Mouse (Mus musculus) small intestine, adult 2 months (tissue): ENCODE measurements around the gene Adgrg5.

Experiments used
- CTCF ChIP-seq: fragments of 200-500 bp; IDR thresholded peaks from 2 replicates; pipeline ENCODE4 v1.5.1; 2012; ENCODE audit warnings: low read depth, mild to moderate bottlenecking, control low read depth, inconsistent platforms, low read length, moderate library complexity, mixed read lengths; ENCODE audit not compliant: insufficient replicate concordance, insufficient read length; ENCODE audit errors: extremely low read depth
- POLR2A ChIP-seq: fragments of 200-500 bp; IDR thresholded peaks from 2 replicates; pipeline ENCODE4 v1.6.1; 2012; ENCODE audit warnings: low read depth, mild to moderate bottlenecking, control low read depth, inconsistent platforms, low read length, moderate library complexity

- TF ChIP-seq CTCF = peak; percentile 93; the same call in 1 of the 2 replicates
- no peak for TF ChIP-seq POLR2A
These were observed 26.6 kb downstream of the Adgrg5 start for GRCm38 (mm10) chr8:94950046-94950445.
